Mouse (Mus musculus) midbrain, embryonic 14.5 days (tissue): ENCODE measurements at regions not wholly inside any gene's neighbourhood (a gene's known extent, or its start where the extent isn't known, plus 50 kb on each side); places are given as distances from the start of the nearest gene placed in this dataset.

Experiments
- ATAC-seq: fragments of 200-750 bp; cut with Nextera tagmentation; 2 replicates; pipeline ENCODE4 v1.8.0; 2017; ENCODE audit warnings: moderate number of reproducible peaks, moderate library complexity; ENCODE audit not compliant: low FRiP score, low TSS enrichment
- DNase-seq: peaks from one replicate; pipeline ENCODE4 v3.0.0-alpha.2; 2015
- H3K27ac ChIP-seq: fragments of 300-500 bp; sonication (generic); replicated peaks from 2 replicates; pipeline ENCODE4 v1.5.1; 2014; ENCODE audit warnings: mild to moderate bottlenecking, low read depth, low read length, moderate library complexity
- H3K27me3 ChIP-seq: fragments of 300-500 bp; sonication (generic); 2 replicates; pipeline ENCODE4 v1.6.1; 2014; ENCODE audit warnings: low read length, control low read depth, mixed read lengths; ENCODE audit not compliant: control insufficient read depth, insufficient read depth
- H3K36me3 ChIP-seq: fragments of 300-500 bp; sonication (generic); 2 replicates; pipeline ENCODE4 v1.6.1; 2014; ENCODE audit warnings: low read length, control low read depth; ENCODE audit not compliant: control insufficient read depth, insufficient read depth
- H3K4me1 ChIP-seq: fragments of 300-500 bp; sonication (generic); 2 replicates; pipeline ENCODE4 v1.6.1; 2014; ENCODE audit warnings: mild to moderate bottlenecking, antibody characterized with exemption, low read length, control low read depth; ENCODE audit not compliant: control insufficient read depth, insufficient read depth
- H3K4me2 ChIP-seq: fragments of 300-500 bp; sonication (generic); 2 replicates; pipeline ENCODE4 v1.6.1; 2014; ENCODE audit warnings: mild to moderate bottlenecking, low read length, moderate library complexity
- H3K4me3 ChIP-seq: fragments of 300-500 bp; sonication (generic); replicated peaks from 2 replicates; pipeline ENCODE4 v1.5.1; 2014; ENCODE audit warnings: low read depth, low read length
- H3K9ac ChIP-seq: fragments of 300-500 bp; sonication (generic); replicated peaks from 2 replicates; pipeline ENCODE4 v1.6.1; 2014; ENCODE audit warnings: mild to moderate bottlenecking, low read length, moderate library complexity
- H3K9me3 ChIP-seq: fragments of 300-500 bp; sonication (generic); 2 replicates; pipeline ENCODE4 v1.6.1; 2016; ENCODE audit warnings: low read length, control low read depth, mixed read lengths; ENCODE audit not compliant: control insufficient read depth
- WGBS: fragments of 180-500 bp; shearing (Covaris S2); extraction: QIAGEN DNeasy Blood & Tissue Kit; methylation state at CpG from one replicate; pipeline ENCODE4 v1.1.7; 2014; 5-methylcytosine and 5-hydroxymethylcytosine counted together

DNA sequence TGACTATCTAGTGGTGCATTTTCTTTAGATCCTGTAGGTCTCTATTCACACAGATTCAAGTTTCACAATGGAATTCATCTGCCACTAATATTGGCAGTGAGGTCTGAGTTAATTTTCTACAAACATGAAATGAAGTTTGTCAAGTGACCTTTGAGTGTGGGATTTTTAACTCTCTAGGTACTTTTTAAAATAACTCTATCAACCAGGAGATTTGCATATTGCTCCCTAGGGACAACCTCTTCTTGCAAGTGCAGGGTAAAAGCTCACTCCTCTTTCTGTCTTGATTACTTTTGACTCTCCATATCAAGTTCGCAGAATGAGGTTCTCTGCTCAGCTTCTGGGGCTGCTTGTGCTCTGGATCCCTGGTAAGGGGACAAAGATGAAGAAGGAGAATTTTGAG lies 616.0 kb upstream of the Tacstd2 start:
- no peak overlapping the region for H3K4me2 ChIP-seq
- H3K9ac ChIP-seq, result no peak overlapping the region
- ATAC-seq (no peak), DNase-seq (no peak)
- no peaks in the 10 kb centered on the region for H3K9me3 ChIP-seq
- WGBS, result 78% methylated on average over 1 of the region's 1 CpGs
- H3K27ac ChIP-seq, result no peak overlapping the region
- no peaks in the 10 kb centered on the region for H3K4me1 ChIP-seq
- no peaks in the 10 kb centered on the region for H3K27me3 ChIP-seq
- no peak overlapping the region for H3K4me3 ChIP-seq
- no peaks in the 10 kb centered on the region for H3K36me3 ChIP-seq

DNA sequence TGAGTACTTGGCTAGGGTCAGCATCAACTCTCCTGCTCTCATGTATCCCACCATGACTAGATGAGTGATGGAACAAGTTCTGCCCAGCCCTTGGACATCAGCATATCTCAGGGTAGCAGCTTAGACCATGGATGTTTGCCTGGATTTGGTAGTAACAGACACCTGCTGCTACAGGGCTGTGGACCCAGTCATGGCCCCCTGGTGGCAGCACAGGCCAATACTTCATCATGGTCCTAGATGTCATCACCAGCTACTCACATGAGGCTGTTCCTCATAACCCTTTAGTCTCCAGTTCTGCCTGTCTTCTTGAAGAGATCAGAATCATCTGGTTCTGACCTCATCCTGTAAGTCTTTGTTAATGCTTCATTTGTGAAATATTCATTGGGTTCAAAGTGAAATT lies 566.9 kb upstream of the Tacstd2 start:
- Histone ChIP-seq H3K27ac (no peak overlapping the region), H3K4me3 (no peak overlapping the region), H3K27me3 (no peaks in the 10 kb centered on the region), H3K9me3 (no peaks in the 10 kb centered on the region), H3K9ac (no peak overlapping the region), H3K4me1 (no peaks in the 10 kb centered on the region), H3K36me3 (no peaks in the 10 kb centered on the region), H3K4me2 (no peak overlapping the region)
- DNase-seq (no peak), ATAC-seq (peak; percentile 40; the same call in 1 of the 2 replicates)
